Mouse (Mus musculus): ENCODE measurements around the gene Capn7. TPM values are rescaled to one million over a fixed set of nuclear protein-coding genes. Genes with fewer than 3 reads are reported as not detected.

Gene Capn7
- 26.4 and 42.8 TPM in 2 replicates for polyA plus RNA-seq (2012; rRNA removed)

GRCm38 (mm10) chr14:31336369-31337155 lies at the start of gene Capn7:
Gene Capn7, plus strand, starts transcription at chr14:31336638.

GRCm38 (mm10) chr14:31323849-31324792 lies 12.3 kb upstream of the Capn7 start, which contains the start of gene Dnah1:
Gene Dnah1, minus strand, starts transcription at chr14:31323896.

Other genes with a start within 250 kb of the Capn7 start
- 26.7 and 44.6 TPM in 2 replicates for gene Smim4, start 207.7 kb upstream of the Capn7 start, polyA plus RNA-seq (2012; rRNA removed)
- 300 and 453 TPM in 2 replicates for gene Nt5dc2, start 205.6 kb upstream of the Capn7 start, polyA plus RNA-seq (2012; rRNA removed)
- 30.1 and 34.2 TPM in 2 replicates for gene Stab1, start 168.0 kb upstream of the Capn7 start, polyA plus RNA-seq (2012; rRNA removed)
- gene Tnnc1, start 128.3 kb upstream of the Capn7 start, polyA plus RNA-seq (2012; rRNA removed) = 123 and 136 TPM in 2 replicates
- gene Nisch, start 119.7 kb upstream of the Capn7 start, polyA plus RNA-seq (2012; rRNA removed) = 453 and 485 TPM in 2 replicates
- 2.8 TPM in 2 replicates for gene Sema3g, start 118.8 kb upstream of the Capn7 start, polyA plus RNA-seq (2012; rRNA removed)
- gene Phf7, start 85.3 kb upstream of the Capn7 start, polyA plus RNA-seq (2012; rRNA removed) = 6.4 and 9.1 TPM in 2 replicates
- 111 and 112 TPM in 2 replicates for gene Bap1, start 85.2 kb upstream of the Capn7 start, polyA plus RNA-seq (2012; rRNA removed)
- 5.2 and 7.9 TPM in 2 replicates for gene Dnah1, start 12.7 kb upstream of the Capn7 start, polyA plus RNA-seq (2012; rRNA removed)
- gene Sh3bp5, start 99.4 kb downstream of the Capn7 start, polyA plus RNA-seq (2012; rRNA removed) = 46.0 and 69.5 TPM in 2 replicates
- gene Eaf1, start 157.8 kb downstream of the Capn7 start, polyA plus RNA-seq (2012; rRNA removed) = 23.4 and 31.9 TPM in 2 replicates
- 36.3 and 42.3 TPM in 2 replicates for gene Mettl6, start 158.4 kb downstream of the Capn7 start, polyA plus RNA-seq (2012; rRNA removed)

All from central nervous system, embryonic 11.5 days (tissue).